Mouse (Mus musculus): ENCODE results near the gene Ptprm.

DNA sequence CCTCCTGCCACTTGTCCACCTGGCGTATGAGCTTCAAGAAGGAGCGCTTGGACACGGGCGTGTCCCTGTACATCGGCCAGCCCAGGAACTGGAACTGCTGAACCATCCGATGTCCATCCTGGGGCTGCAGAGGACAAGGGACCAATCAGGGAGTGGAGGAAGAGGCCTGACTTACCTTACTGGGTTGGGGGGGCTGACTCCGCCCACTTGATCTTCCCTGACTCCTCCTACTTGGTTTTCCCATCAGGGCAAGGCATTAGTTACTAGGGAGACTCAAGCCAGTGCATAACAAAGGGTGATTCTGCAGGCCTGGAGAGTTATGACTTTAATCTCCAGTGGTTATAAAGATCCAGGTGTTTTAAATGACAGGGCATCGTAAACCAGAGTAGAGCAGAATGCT, 670.8 kb downstream of the Ptprm start:
- TF ChIP-seq CTCF (IDR thresholded peaks at IDR 0.05; ENCODE audit: control insufficient read depth, insufficient read depth, insufficient replicate concordance, low read depth, low read length) (no peak), POLR2A (IDR thresholded peaks at IDR 0.05; ENCODE audit: control insufficient read depth, low read depth, low read length) (no peak)
